Mouse (Mus musculus): ENCODE measurements around the gene Stard13. TPM values are rescaled to one million over a fixed set of nuclear protein-coding genes. Genes with fewer than 3 reads are reported as not detected.

Gene Stard13
- polyA plus RNA-seq, 1 experiment from 2014 or later = 7.3 TPM

DNA sequence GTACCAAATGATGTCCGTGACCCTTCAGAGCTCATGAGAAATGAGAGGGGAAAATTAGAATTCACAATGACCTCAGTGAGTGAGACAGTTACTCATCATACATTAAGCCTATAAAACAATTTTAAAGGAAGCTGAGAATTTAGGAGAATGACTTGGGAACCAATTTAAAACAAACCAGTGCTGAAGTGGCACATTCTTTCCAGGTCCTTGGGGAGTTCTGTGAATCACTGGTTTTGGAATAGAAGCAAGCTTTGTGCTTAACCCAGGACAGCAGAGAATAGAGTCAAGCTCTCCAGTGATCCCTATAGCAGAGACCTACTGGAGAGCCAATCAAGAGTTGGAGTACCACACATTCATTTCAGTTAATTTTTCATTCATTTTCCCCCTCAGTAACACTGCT, 59.9 kb downstream of the Stard13 start:
- H3K4me1 ChIP-seq = 0 out of 2 replicates have a peak, but pooled peaks cover 4% of the 10 kb centered on the region
- no peak overlapping the region for H3K4me3 ChIP-seq
- WGBS = 86% methylated on average over 1 of the region's 1 CpGs
- no peak overlapping the region for H3K27ac ChIP-seq
- no peaks in the 10 kb centered on the region for H3K27me3 ChIP-seq
- H3K4me2 ChIP-seq (replicated peaks) = no peak overlapping the region
- no peaks in the 10 kb centered on the region for H3K36me3 ChIP-seq
- no peak overlapping the region for H3K9ac ChIP-seq
- ATAC-seq (ENCODE audit: low FRiP score) = no peak
- H3K9me3 ChIP-seq (replicated peaks) = no peaks in the 10 kb centered on the region

DNA sequence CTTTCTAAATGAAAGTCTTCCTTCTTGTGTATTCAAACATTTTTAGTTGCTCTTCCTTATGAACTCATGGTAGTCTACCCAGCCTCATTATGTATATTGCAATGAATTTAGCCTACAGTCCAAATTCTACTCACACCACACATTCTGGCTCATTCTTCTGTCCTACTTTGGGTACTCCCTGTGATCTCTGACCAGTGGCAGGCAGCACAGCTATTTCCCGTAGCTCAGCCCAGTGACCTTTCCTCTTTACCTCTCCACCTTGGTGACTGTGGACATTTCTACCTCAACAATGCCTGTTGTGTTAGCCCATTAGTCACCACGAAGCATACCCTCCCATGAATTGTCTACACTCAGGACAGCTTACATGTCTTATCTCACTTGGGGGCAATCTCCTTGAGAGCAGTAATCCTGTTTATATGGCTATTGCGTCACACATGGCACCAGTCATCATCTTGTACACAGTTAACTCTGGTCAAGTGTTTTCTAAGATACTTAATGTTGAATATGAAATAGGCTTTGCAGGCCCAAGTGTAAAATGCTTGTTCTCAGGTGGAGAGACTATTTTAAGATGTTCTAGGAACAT, 63.4 kb downstream of the Stard13 start:
- 0 out of 2 replicates have a peak, but pooled peaks cover 4% of the 10 kb centered on the region for H3K4me1 ChIP-seq

DNA sequence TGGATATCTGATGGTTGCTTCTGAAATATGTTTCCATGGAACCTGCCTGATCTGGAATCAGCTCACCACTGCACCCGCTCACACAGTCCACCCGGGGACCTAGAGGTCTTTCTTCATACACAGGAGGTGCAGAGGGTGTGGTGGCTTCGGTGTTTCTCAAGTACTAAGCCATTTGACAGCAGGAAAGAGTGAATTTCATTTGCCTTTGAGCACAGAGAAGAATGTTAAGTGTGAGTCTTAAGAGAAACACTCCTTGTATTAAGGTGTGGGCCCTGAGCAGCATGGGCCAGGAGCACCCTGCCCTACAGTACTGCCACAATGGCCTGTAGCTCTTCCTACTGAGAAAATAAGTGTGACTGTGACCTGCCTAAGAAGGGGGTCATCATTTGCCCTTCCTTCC, 65.4 kb downstream of the Stard13 start:
- WGBS = 87% methylated on average over 3 of the region's 3 CpGs
- no peaks in the 10 kb centered on the region for H3K27me3 ChIP-seq
- no peak overlapping the region for H3K27ac ChIP-seq
- ATAC-seq (ENCODE audit: low FRiP score) = no peak
- H3K4me3 ChIP-seq = no peak overlapping the region
- H3K36me3 ChIP-seq = no peaks in the 10 kb centered on the region
- H3K4me2 ChIP-seq (replicated peaks) = no peak overlapping the region
- no peak overlapping the region for H3K9ac ChIP-seq
- H3K4me1 ChIP-seq = peaks cover 14% of the 10 kb centered on the region
- H3K9me3 ChIP-seq (replicated peaks) = no peaks in the 10 kb centered on the region

More for the DNA sequence above, 63.4 kb downstream of the Stard13 start:
- ATAC-seq (ENCODE audit: low FRiP score) = no peak
- Histone ChIP-seq H3K4me2 (replicated peaks) (no peak overlapping the region), H3K9ac (no peak overlapping the region), H3K4me3 (no peak overlapping the region), H3K27ac (no peak overlapping the region), H3K9me3 (replicated peaks) (no peaks in the 10 kb centered on the region), H3K27me3 (no peaks in the 10 kb centered on the region), H3K36me3 (no peaks in the 10 kb centered on the region)
- WGBS = 84% methylated on average over 3 of the region's 3 CpGs

DNA sequence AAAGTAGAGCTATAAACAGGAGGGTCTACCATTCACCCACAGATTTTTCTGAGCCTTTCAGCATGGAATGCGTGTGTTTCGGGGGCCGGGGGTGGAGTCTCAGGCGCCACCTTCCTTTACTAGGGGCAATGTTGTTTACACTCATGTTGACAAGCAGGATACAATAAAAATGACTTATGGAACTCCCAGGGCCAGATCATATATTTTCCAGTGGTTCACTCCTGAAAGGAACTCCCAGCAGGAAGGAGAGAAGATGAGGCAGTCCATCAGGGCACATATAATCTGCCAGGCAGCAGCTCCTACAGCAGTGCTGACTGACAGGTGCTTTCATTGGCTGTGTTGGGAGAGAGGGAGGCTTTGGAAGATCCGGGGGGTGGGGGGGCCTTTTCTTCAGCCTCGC, 66.0 kb downstream of the Stard13 start:
- no peak overlapping the region for H3K4me2 ChIP-seq (replicated peaks)
- H3K9me3 ChIP-seq (replicated peaks) = no peaks in the 10 kb centered on the region
- no peak for ATAC-seq (ENCODE audit: low FRiP score)
- no peak overlapping the region for H3K27ac ChIP-seq
- no peaks in the 10 kb centered on the region for H3K36me3 ChIP-seq
- H3K27me3 ChIP-seq = no peaks in the 10 kb centered on the region
- peaks cover 14% of the 10 kb centered on the region for H3K4me1 ChIP-seq
- H3K9ac ChIP-seq = no peak overlapping the region
- H3K4me3 ChIP-seq = no peak overlapping the region
- 72% methylated on average over 6 of the region's 6 CpGs for WGBS

DNA sequence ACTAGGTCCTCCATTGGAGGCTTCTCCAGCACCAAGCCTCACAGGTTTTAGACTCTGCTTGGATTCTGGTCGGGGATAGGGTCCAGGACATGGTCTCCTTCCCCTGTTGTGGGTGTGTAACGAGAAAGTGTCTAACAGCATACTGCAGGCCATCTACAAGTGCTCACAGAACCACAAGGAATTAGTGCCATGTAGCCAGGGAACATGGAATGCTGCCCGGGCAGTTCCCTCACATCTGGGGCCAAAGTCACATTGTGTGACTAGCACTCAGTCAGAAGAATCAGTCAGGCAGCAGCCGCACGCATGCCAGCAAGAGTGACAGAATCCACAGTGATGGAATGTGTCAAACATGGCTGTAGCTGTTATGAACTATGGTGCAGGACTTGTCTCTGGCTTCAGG, 67.4 kb downstream of the Stard13 start:
- Histone ChIP-seq H3K4me3 (no peak overlapping the region), H3K4me2 (replicated peaks) (no peak overlapping the region), H3K9ac (no peak overlapping the region), H3K9me3 (replicated peaks) (no peaks in the 10 kb centered on the region), H3K27me3 (no peaks in the 10 kb centered on the region), H3K36me3 (no peaks in the 10 kb centered on the region), H3K27ac (no peak overlapping the region), H3K4me1 (peaks cover 14% of the 10 kb centered on the region)
- ATAC-seq (ENCODE audit: low FRiP score) = no peak
- 83% methylated on average over 5 of the region's 5 CpGs for WGBS

DNA sequence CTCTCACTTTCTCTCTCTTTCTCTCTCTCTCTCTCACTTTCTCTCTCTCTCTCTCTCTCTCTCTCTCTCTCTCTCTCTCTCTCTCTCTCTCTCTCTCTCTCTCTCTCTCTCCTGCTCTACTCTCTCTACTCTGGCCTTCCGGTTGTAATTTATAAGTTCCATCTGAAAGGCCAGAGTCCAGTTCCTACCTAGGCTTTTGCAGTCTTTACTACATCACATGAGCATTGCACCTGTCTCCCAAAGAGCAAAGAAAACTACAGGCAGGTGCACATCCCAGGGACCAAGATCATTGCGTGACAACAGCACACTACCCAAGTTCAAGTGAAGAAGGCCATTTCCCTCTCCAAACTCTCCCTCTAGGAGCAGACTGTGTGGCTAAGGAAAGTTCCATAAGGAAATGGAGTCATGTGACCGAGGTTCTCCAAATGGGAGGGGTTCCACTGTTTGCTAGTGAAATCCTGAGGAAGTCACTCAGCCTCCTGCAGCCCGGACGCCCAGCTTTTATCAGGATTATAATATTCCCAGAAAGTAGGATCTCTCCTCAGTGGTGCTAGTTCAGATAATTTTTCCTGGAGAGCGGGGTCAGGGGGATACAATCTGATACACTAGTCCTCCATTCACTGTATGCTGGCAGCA, 68.1 kb downstream of the Stard13 start:
- Histone ChIP-seq H3K4me2 (replicated peaks) (no peak overlapping the region), H3K27ac (no peak overlapping the region), H3K27me3 (no peaks in the 10 kb centered on the region), H3K9ac (no peak overlapping the region), H3K36me3 (no peaks in the 10 kb centered on the region), H3K4me3 (no peak overlapping the region), H3K4me1 (peaks cover 14% of the 10 kb centered on the region), H3K9me3 (replicated peaks) (no peaks in the 10 kb centered on the region)
- WGBS = 88% methylated on average over 6 of the region's 6 CpGs
- no peak for ATAC-seq (ENCODE audit: low FRiP score)

DNA sequence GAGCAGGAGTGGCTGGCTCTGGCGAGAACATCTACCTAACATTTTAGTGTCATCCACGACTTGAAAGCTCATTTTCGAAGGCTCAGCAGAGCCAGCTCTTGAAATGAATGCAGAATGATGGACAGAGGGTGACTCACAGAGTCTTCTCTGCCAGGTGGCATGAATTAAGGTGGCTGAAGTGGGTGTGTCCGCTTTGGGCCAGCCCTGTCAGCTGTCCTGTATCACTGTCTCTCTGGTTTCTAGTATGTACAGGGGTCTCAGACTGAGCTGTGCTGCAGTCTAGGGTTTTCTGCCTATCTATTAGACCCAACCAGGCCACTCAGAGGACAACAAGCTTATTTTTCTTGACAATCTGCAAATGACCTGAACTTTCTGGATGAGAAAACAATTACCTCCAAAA, 68.8 kb downstream of the Stard13 start:
- Histone ChIP-seq H3K36me3 (no peaks in the 10 kb centered on the region), H3K9me3 (replicated peaks) (no peaks in the 10 kb centered on the region), H3K4me2 (replicated peaks) (no peak overlapping the region), H3K9ac (no peak overlapping the region; the same call in 1 of the 2 replicates), H3K27ac (no peak overlapping the region), H3K4me3 (no peak overlapping the region), H3K27me3 (no peaks in the 10 kb centered on the region), H3K4me1 (peaks cover 14% of the 10 kb centered on the region)
- WGBS = 70% methylated on average over 4 of the region's 4 CpGs
- no peak for ATAC-seq (ENCODE audit: low FRiP score)

DNA sequence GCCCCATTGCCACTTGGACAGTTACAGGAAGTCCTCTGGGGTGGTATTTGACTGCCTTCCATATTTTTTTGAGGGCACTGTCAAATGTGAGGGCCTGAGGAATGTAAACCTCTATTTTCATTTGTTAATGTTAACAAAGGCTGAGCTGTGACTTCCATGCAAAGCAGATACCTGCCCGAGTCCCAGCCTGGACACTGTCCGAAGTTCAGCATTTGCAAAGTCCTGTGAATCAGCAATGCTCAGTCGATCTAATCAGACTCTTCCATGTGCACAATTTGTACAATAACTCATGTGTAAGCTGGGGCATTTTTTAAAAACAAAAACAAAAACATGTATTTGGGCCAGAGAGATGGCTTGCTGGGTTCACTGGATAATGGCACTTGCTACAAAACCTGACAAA, 71.0 kb downstream of the Stard13 start:
- Histone ChIP-seq H3K9ac (no peak overlapping the region), H3K36me3 (no peaks in the 10 kb centered on the region), H3K9me3 (replicated peaks) (no peaks in the 10 kb centered on the region), H3K27me3 (no peaks in the 10 kb centered on the region), H3K27ac (no peak overlapping the region), H3K4me3 (no peak overlapping the region), H3K4me2 (replicated peaks) (no peak overlapping the region), H3K4me1 (peaks cover 14% of the 10 kb centered on the region)
- WGBS = 94% methylated on average over 3 of the region's 3 CpGs
- no peak for ATAC-seq (ENCODE audit: low FRiP score)

DNA sequence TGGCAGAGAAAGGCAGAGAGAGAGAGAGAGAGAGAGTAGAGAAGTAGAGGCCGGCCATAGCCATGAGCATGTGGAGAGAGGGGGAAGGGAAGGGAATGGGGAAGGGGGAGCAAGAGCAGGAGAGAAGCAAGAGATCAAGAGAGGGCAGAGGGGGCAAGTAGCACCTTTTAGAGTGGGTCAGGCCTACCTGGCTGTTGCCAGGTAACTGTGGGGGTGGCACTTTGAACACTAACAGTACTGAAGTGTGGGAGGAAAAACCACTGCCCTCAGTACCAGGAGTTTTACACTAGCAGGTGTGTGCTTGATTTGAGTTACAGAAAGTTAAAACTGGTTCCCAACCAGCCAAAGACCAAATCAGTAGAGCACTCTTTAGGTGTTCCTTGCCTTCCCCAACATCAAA, 78.4 kb downstream of the Stard13 start:
- no peak overlapping the region for H3K9ac ChIP-seq
- 78% methylated on average over 1 of the region's 1 CpGs for WGBS
- no peaks in the 10 kb centered on the region for H3K9me3 ChIP-seq (replicated peaks)
- H3K4me3 ChIP-seq = no peak overlapping the region
- no peak overlapping the region for H3K4me2 ChIP-seq (replicated peaks)
- no peak for ATAC-seq (ENCODE audit: low FRiP score)
- no peaks in the 10 kb centered on the region for H3K36me3 ChIP-seq
- no peaks in the 10 kb centered on the region for H3K27me3 ChIP-seq
- H3K4me1 ChIP-seq = peaks cover 5% of the 10 kb centered on the region; the same call in 1 of the 2 replicates
- no peak overlapping the region for H3K27ac ChIP-seq

DNA sequence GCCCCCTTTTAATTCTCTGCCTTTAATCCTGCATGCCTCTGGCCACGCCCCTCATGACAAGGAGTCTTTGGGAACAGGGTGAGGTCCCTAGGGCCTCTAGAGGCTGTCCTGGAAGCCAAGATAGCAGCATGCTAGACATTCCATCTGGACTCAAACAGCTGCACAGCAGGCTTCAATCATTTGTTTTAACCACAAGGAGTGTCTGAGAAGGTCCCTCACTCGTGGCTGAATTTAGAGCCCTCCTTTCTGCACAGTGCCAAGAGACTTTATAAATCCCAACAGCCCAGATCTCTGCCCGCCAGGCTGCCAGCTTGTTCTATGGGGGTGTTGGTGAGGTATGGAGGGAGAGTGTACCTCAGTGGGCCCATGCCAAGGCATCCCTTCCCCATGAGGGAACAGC, 78.9 kb downstream of the Stard13 start:
- peaks cover 5% of the 10 kb centered on the region; the same call in 1 of the 2 replicates for H3K4me1 ChIP-seq
- H3K27me3 ChIP-seq = no peaks in the 10 kb centered on the region
- no peak overlapping the region for H3K9ac ChIP-seq
- no peak overlapping the region for H3K27ac ChIP-seq
- H3K4me3 ChIP-seq = no peak overlapping the region
- no peak for ATAC-seq (ENCODE audit: low FRiP score)
- H3K9me3 ChIP-seq (replicated peaks) = no peaks in the 10 kb centered on the region
- whole genome bisulfite sequencing = 57% methylated on average over 3 of the region's 3 CpGs
- H3K4me2 ChIP-seq (replicated peaks) = no peak overlapping the region
- H3K36me3 ChIP-seq = no peaks in the 10 kb centered on the region

DNA sequence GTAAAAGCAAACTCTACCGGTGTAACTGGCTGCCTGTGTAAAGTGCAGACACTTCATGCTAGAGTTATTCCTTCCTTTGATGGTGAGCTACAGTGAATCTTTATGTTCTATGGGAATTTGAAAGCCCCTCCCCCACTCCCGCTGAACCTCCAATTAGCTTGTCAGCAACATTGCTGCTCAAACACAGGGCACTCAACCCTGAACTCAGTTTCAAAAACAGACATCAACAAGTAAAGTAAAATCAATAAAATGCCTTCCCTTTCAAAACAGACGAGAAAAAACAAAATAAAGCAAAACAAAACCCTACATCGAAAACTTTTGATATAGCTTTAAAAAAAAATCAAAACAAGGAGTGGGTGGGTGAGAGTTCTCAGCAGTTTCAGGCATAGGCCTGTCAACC, 79.6 kb downstream of the Stard13 start:
- H3K4me3 ChIP-seq = no peak overlapping the region
- no peaks in the 10 kb centered on the region for H3K27me3 ChIP-seq
- no peak overlapping the region for H3K4me2 ChIP-seq (replicated peaks)
- H3K9ac ChIP-seq = no peak overlapping the region
- WGBS = 84% methylated on average over 4 of the region's 4 CpGs
- no peaks in the 10 kb centered on the region for H3K9me3 ChIP-seq (replicated peaks)
- H3K27ac ChIP-seq = no peak overlapping the region
- peaks cover 5% of the 10 kb centered on the region; the same call in 1 of the 2 replicates for H3K4me1 ChIP-seq
- H3K36me3 ChIP-seq = no peaks in the 10 kb centered on the region
- no peak for ATAC-seq (ENCODE audit: low FRiP score)

DNA sequence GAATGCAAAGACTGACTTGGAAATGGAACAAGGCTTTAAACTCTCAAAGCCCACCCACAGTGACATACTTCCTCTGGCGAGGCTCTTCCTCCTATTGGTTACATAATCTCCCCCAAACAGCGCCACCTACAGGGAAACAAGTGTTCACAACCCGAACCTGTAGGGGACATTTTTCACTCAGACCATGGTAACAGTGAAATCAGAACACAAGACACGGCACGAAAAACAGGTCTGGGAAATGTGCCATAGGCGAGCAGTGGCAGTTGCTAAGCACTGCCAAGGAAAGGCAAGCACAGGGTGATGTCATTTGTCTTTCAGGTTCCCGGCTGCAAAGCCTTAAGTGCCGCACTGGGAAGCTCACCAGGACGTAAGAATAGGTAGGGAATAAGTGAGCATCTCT, 82.1 kb downstream of the Stard13 start:
- Histone ChIP-seq H3K36me3 (no peaks in the 10 kb centered on the region), H3K4me2 (replicated peaks) (no peak overlapping the region), H3K9me3 (replicated peaks) (no peaks in the 10 kb centered on the region), H3K4me3 (no peak overlapping the region), H3K9ac (no peak overlapping the region), H3K4me1 (peaks cover 5% of the 10 kb centered on the region; the same call in 1 of the 2 replicates), H3K27ac (no peak overlapping the region), H3K27me3 (no peaks in the 10 kb centered on the region)
- no peak for ATAC-seq (ENCODE audit: low FRiP score)
- 91% methylated on average over 9 of the region's 9 CpGs for WGBS

DNA sequence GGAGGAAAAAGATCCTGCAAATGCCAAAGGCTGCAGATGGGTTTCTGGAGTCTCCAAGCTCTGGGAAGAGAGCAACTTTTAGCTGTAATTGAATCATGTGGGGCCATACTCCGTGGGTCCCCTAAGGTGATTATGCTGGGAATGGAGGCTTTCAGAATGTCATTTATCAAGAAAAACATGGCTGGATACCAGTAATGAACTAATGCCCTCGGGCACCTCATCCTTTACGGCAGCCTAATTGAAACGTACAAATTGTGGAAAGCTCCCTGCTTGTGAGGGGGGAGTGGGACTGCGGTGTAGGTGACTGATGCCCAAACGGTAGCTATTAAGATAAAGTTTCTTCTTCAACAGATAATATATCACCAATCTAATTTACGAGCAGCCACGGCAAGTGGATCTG, 84.1 kb downstream of the Stard13 start:
- Histone ChIP-seq H3K27ac (no peak overlapping the region), H3K27me3 (no peaks in the 10 kb centered on the region), H3K36me3 (no peaks in the 10 kb centered on the region), H3K9me3 (replicated peaks) (no peaks in the 10 kb centered on the region), H3K4me2 (replicated peaks) (no peak overlapping the region), H3K9ac (no peak overlapping the region), H3K4me3 (no peak overlapping the region), H3K4me1 (no peaks in the 10 kb centered on the region)
- 58% methylated on average over 8 of the region's 8 CpGs for whole genome bisulfite sequencing
- ATAC-seq (ENCODE audit: low FRiP score) = peak; percentile 71
